Mouse (Mus musculus): ENCODE measurements around the gene Zfp318. TPM values are rescaled to one million over a fixed set of nuclear protein-coding genes. Genes with fewer than 3 reads are reported as not detected.

The Zfp318 gene
- polyA plus RNA-seq, 1 experiment from 2014 or later: 9.4 TPM

DNA sequence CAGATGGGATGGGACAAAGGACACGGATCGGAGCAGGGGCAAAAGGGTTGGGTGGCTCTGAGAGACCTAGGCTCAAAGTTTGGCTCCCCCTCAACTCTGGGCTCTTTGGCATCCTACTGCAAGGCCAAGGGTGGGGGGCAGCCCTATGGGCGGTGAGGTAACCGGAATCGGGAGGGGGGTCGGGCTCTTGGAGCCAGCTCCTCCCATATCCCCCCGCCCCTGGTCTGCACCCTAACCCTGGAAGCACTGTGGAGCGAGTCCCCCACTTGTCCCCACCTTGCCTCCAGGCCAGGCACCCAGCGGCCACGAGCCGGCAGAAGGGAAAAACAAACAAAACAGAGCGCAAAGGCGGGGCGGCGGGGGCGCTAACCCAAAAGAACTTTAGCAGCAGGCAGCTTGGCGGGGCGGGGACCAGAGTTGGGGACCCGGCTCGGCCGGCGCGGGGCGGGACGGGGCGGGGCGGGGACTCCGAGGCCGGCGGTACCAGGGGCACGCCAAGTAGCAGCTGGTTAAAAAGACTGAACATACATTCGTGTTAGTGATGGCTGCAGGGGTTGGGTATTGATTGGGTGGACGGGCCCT is 71.7 kb downstream of the Zfp318 start:
- H3K9me3 ChIP-seq (replicated peaks): no peaks in the 10 kb centered on the region
- H3K4me1 ChIP-seq: peaks cover 40% of the 10 kb centered on the region
- no peaks in the 10 kb centered on the region for H3K36me3 ChIP-seq
- peaks cover 94% of the 10 kb centered on the region for H3K27me3 ChIP-seq (ENCODE audit: low read depth, poor library complexity, severe bottlenecking)
- DNase-seq (ENCODE audit: low spot score): peak; percentile 63
- 1% methylated on average over 33 of the region's 33 CpGs for WGBS
- peak overlapping the region; percentile 59 for H3K4me3 ChIP-seq
- peak overlapping the region; percentile 56 for H3K27ac ChIP-seq

GRCm38 (mm10) chr17:46457791-46458190 is 74.3 kb downstream of the Zfp318 start:
- Histone ChIP-seq H3K27me3 (ENCODE audit: low read depth, poor library complexity, severe bottlenecking) (peaks cover 97% of the 10 kb centered on the region), H3K9me3 (replicated peaks) (no peaks in the 10 kb centered on the region), H3K36me3 (no peaks in the 10 kb centered on the region), H3K4me3 (no peak overlapping the region), H3K4me1 (peaks cover 49% of the 10 kb centered on the region), H3K27ac (no peak overlapping the region)
- no peak for DNase-seq (ENCODE audit: low spot score)
- 10% methylated on average over 10 of the region's 10 CpGs for WGBS

- no peaks in the 10 kb centered on the region for H3K36me3 ChIP-seq
- H3K4me1 ChIP-seq: peaks cover 42% of the 10 kb centered on the region
- peaks cover 97% of the 10 kb centered on the region for H3K27me3 ChIP-seq (ENCODE audit: low read depth, poor library complexity, severe bottlenecking)
- no peaks in the 10 kb centered on the region for H3K9me3 ChIP-seq (replicated peaks)
- H3K27ac ChIP-seq: no peak overlapping the region
- DNase-seq (ENCODE audit: low spot score): no peak
- WGBS: 46% methylated on average over 3 of the region's 3 CpGs
- no peak overlapping the region for H3K4me3 ChIP-seq
Measured at GRCm38 (mm10) chr17:46458439-46458838, 74.9 kb downstream of the Zfp318 start.

- peak overlapping the region; percentile 46; the same call in 1 of the 2 replicates for H3K27ac ChIP-seq
- H3K9me3 ChIP-seq (replicated peaks): no peaks in the 10 kb centered on the region
- H3K4me3 ChIP-seq: peak overlapping the region; percentile 50
- under 1% methylated on average over 31 of the region's 32 CpGs for WGBS
- no peak for DNase-seq (ENCODE audit: low spot score)
- no peaks in the 10 kb centered on the region for H3K36me3 ChIP-seq
- peaks cover 20% of the 10 kb centered on the region for H3K4me1 ChIP-seq
- peaks cover 97% of the 10 kb centered on the region for H3K27me3 ChIP-seq (ENCODE audit: low read depth, poor library complexity, severe bottlenecking)
Measured at GRCm38 (mm10) chr17:46460673-46461072, 77.1 kb downstream of the Zfp318 start.

- Histone ChIP-seq H3K27ac (no peak overlapping the region), H3K9me3 (replicated peaks) (no peaks in the 10 kb centered on the region), H3K4me1 (peaks cover 16% of the 10 kb centered on the region), H3K4me3 (peak overlapping the region; percentile 50), H3K36me3 (no peaks in the 10 kb centered on the region), H3K27me3 (ENCODE audit: low read depth, poor library complexity, severe bottlenecking) (peaks cover 97% of the 10 kb centered on the region)
- WGBS: 14% methylated on average over 8 of the region's 8 CpGs
- DNase-seq (ENCODE audit: low spot score): no peak
Measured at GRCm38 (mm10) chr17:46461347-46461746, 77.8 kb downstream of the Zfp318 start.

DNA sequence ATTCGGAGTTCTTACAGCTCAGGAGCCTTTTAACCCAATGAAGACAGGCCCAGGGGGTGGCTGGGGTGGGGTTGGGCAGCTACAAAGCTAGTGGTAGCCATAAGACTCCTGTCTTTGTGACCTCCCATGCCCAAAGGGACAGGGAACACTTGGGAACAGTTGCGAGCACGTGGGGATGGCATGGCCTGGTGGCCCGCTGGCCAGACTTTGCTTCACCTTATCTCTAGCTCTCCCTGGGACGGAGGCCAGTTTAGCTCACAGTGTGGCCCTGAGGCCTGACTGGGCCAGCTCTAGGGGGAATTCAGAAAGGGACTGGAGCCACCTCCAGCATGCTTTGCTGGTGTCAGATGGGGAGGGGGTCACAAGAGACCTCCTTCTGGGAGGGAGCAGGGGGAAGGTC is 78.7 kb downstream of the Zfp318 start:
- Histone ChIP-seq H3K27me3 (ENCODE audit: low read depth, poor library complexity, severe bottlenecking) (peaks cover 93% of the 10 kb centered on the region), H3K27ac (no peak overlapping the region), H3K4me3 (no peak overlapping the region), H3K4me1 (peaks cover 18% of the 10 kb centered on the region), H3K36me3 (no peaks in the 10 kb centered on the region), H3K9me3 (replicated peaks) (no peaks in the 10 kb centered on the region)
- no peak for DNase-seq (ENCODE audit: low spot score)
- 76% methylated on average over 5 of the region's 5 CpGs for WGBS

- WGBS: 77% methylated on average over 9 of the region's 9 CpGs
- DNase-seq (ENCODE audit: low spot score): no peak
- Histone ChIP-seq H3K9me3 (replicated peaks) (no peaks in the 10 kb centered on the region), H3K27ac (no peak overlapping the region), H3K4me3 (no peak overlapping the region), H3K4me1 (peaks cover 35% of the 10 kb centered on the region), H3K27me3 (ENCODE audit: low read depth, poor library complexity, severe bottlenecking) (peaks cover 43% of the 10 kb centered on the region), H3K36me3 (no peaks in the 10 kb centered on the region)
Measured at GRCm38 (mm10) chr17:46467830-46468229, 84.3 kb downstream of the Zfp318 start.

Other genes starting within 250 kb of the Zfp318 start
- 7.7 and 10.0 TPM in 2 replicates for gene Rsph9, start 239.5 kb upstream of the Zfp318 start, polyA plus RNA-seq (2016; fragmentation: Nextera tagmentation; extraction: Ambion mirVana)
- gene Mad2l1bp, start 230.2 kb upstream of the Zfp318 start, polyA plus RNA-seq (2016; fragmentation: Nextera tagmentation; extraction: Ambion mirVana): 37.7 and 39.2 TPM in 2 replicates
- gene Gtpbp2, start 222.7 kb upstream of the Zfp318 start, polyA plus RNA-seq (2016; fragmentation: Nextera tagmentation; extraction: Ambion mirVana): 31.8 and 40.6 TPM in 2 replicates
- gene Polh, start 181.1 kb upstream of the Zfp318 start, polyA plus RNA-seq (2016; fragmentation: Nextera tagmentation; extraction: Ambion mirVana): 11.4 and 11.5 TPM in 2 replicates
- gene Xpo5, start 180.9 kb upstream of the Zfp318 start, polyA plus RNA-seq (2016; fragmentation: Nextera tagmentation; extraction: Ambion mirVana): 72.7 and 78.5 TPM in 2 replicates
- 132 and 144 TPM in 2 replicates for gene Polr1c, start 135.7 kb upstream of the Zfp318 start, polyA plus RNA-seq (2016; fragmentation: Nextera tagmentation; extraction: Ambion mirVana)
- 73.0 and 81.9 TPM in 2 replicates for gene Yipf3, start 135.7 kb upstream of the Zfp318 start, polyA plus RNA-seq (2016; fragmentation: Nextera tagmentation; extraction: Ambion mirVana)
- gene Lrrc73, start 130.2 kb upstream of the Zfp318 start, polyA plus RNA-seq (2016; fragmentation: Nextera tagmentation; extraction: Ambion mirVana): 0.25 and 0.44 TPM in 2 replicates
- 60.3 and 61.2 TPM in 2 replicates for gene Tjap1, start 100.7 kb upstream of the Zfp318 start, polyA plus RNA-seq (2016; fragmentation: Nextera tagmentation; extraction: Ambion mirVana)
- 0.65 and 1.3 TPM in 2 replicates for gene Dlk2, start 86.3 kb upstream of the Zfp318 start, polyA plus RNA-seq (2016; fragmentation: Nextera tagmentation; extraction: Ambion mirVana)
- 4.5 and 5.7 TPM in 2 replicates for gene Abcc10, start 55.4 kb upstream of the Zfp318 start, polyA plus RNA-seq (2016; fragmentation: Nextera tagmentation; extraction: Ambion mirVana)
- gene Crip3, start 45.2 kb downstream of the Zfp318 start, polyA plus RNA-seq (2016; fragmentation: Nextera tagmentation; extraction: Ambion mirVana): 0.21 and 0.44 TPM in 2 replicates
- not detected in 2 replicates for gene Slc22a7, start 54.7 kb downstream of the Zfp318 start, polyA plus RNA-seq (2016; fragmentation: Nextera tagmentation; extraction: Ambion mirVana)
- 0.09 and 0.34 TPM in 2 replicates for gene Ttbk1, start 103.9 kb downstream of the Zfp318 start, polyA plus RNA-seq (2016; fragmentation: Nextera tagmentation; extraction: Ambion mirVana)
- gene Dnph1, start 113.0 kb downstream of the Zfp318 start, polyA plus RNA-seq (2016; fragmentation: Nextera tagmentation; extraction: Ambion mirVana): 70.1 and 78.6 TPM in 2 replicates
- gene Cul9, start 162.7 kb downstream of the Zfp318 start, polyA plus RNA-seq (2016; fragmentation: Nextera tagmentation; extraction: Ambion mirVana): 2.4 and 5.6 TPM in 2 replicates
- gene Srf, start 172.4 kb downstream of the Zfp318 start, polyA plus RNA-seq (2016; fragmentation: Nextera tagmentation; extraction: Ambion mirVana): 8.3 and 9.0 TPM in 2 replicates
- 102 and 142 TPM in 2 replicates for gene Ptk7, start 245.8 kb downstream of the Zfp318 start, polyA plus RNA-seq (2016; fragmentation: Nextera tagmentation; extraction: Ambion mirVana)